Mouse (Mus musculus): ENCODE measurements around the gene Cwc22.

Cwc22 gene

GRCm38 (mm10) chr2:77969956-77970355 is 23.8 kb upstream of the Cwc22 start:
- in situ Hi-C loops (cut with MboI) = no loop called here

- in situ Hi-C loops (cut with MboI) = no loop called here
Observed at GRCm38 (mm10) chr2:77962450-77963193, 16.4 kb upstream of the Cwc22 start.

GRCm38 (mm10) chr2:77961256-77961655 is 15.1 kb upstream of the Cwc22 start:
- in situ Hi-C loops (cut with MboI) = no loop called here

GRCm38 (mm10) chr2:77960711-77961110 is 14.5 kb upstream of the Cwc22 start:
- in situ Hi-C loops (cut with MboI) = no loop called here

- in situ Hi-C loops (cut with MboI) = no loop called here
Observed at GRCm38 (mm10) chr2:77959341-77959740, 13.2 kb upstream of the Cwc22 start.

GRCm38 (mm10) chr2:77951415-77951913 is 5.3 kb upstream of the Cwc22 start:
- in situ Hi-C loops (cut with MboI) = no loop called here

GRCm38 (mm10) chr2:77950111-77950510 is 3.9 kb upstream of the Cwc22 start:
- in situ Hi-C loops (cut with MboI) = no loop called here

- in situ Hi-C loops (cut with MboI) = no loop called here
Observed at GRCm38 (mm10) chr2:77949521-77949920, 3.3 kb upstream of the Cwc22 start.

GRCm38 (mm10) chr2:77948921-77949320 is 2.7 kb upstream of the Cwc22 start:
- in situ Hi-C loops (cut with MboI) = no loop called here

GRCm38 (mm10) chr2:77948126-77948525 is 2.0 kb upstream of the Cwc22 start:
- in situ Hi-C loops (cut with MboI) = no loop called here

GRCm38 (mm10) chr2:77947161-77947870 is 1.1 kb upstream of the Cwc22 start:
- in situ Hi-C loops (cut with MboI) = no loop called here

GRCm38 (mm10) chr2:77944860-77945595 is 1.1 kb downstream of the Cwc22 start:
- in situ Hi-C loops (cut with MboI) = no loop called here

GRCm38 (mm10) chr2:77944281-77944680 is 1.9 kb downstream of the Cwc22 start:
- in situ Hi-C loops (cut with MboI) = no loop called here

- in situ Hi-C loops (cut with MboI) = no loop called here
Observed at GRCm38 (mm10) chr2:77941944-77942343, 4.2 kb downstream of the Cwc22 start.

- in situ Hi-C loops (cut with MboI) = no loop called here
Observed at GRCm38 (mm10) chr2:77938317-77938716, 7.9 kb downstream of the Cwc22 start.

- in situ Hi-C loops (cut with MboI) = no loop called here
Observed at GRCm38 (mm10) chr2:77937818-77938217, 8.4 kb downstream of the Cwc22 start.

- in situ Hi-C loops (cut with MboI) = no loop called here
Observed at GRCm38 (mm10) chr2:77934138-77934537, 12.0 kb downstream of the Cwc22 start.

- in situ Hi-C loops (cut with MboI) = no loop called here
Observed at GRCm38 (mm10) chr2:77933630-77934029, 12.5 kb downstream of the Cwc22 start.

- in situ Hi-C loops (cut with MboI) = no loop called here
Observed at GRCm38 (mm10) chr2:77931958-77932357, 14.2 kb downstream of the Cwc22 start.

GRCm38 (mm10) chr2:77928352-77928751 is 17.8 kb downstream of the Cwc22 start:
- in situ Hi-C loops (cut with MboI) = no loop called here

GRCm38 (mm10) chr2:77926468-77926867 is 19.7 kb downstream of the Cwc22 start:
- in situ Hi-C loops (cut with MboI) = no loop called here

- in situ Hi-C loops (cut with MboI) = no loop called here
Observed at GRCm38 (mm10) chr2:77925997-77926396, 20.2 kb downstream of the Cwc22 start.
